Mouse (Mus musculus) lung, adult 2 months (tissue): ENCODE measurements around the gene Dpm3.

Experiments
- CTCF ChIP-seq: fragments of 200-500 bp; IDR thresholded peaks from 2 replicates; pipeline ENCODE4 v1.5.1; 2011; ENCODE audit warnings: mild to moderate bottlenecking, low read length, control low read depth; ENCODE audit not compliant: insufficient read depth
- POLR2A ChIP-seq: fragments of 200-500 bp; IDR thresholded peaks from 2 replicates; pipeline ENCODE4 v1.6.1; 2011; ENCODE audit warnings: low read depth, mild to moderate bottlenecking, control low read depth, low read length, borderline replicate concordance; ENCODE audit errors: extremely low read depth

DNA sequence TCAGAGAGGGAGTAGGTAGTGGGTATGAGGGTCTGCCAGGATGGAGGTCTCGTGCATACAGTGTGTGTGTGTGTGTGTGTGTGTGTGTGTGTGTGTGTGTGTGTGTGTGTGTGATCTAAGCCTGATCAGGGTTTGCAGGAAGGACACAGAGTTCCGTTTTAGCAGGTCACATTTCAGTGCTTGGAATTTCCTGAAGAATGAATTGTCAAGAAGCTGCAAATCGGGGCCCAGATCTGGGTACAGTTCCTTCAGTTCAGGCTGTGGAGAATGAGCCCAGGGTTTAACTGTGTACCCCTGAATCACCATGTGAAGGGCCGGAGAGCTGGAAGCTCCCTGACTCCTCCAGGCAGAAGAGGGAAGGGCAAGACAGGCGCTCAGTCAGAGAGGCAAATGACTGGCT lies 28.1 kb downstream of the Dpm3 start:
- TF ChIP-seq POLR2A (no peak), CTCF (no peak)
